Mouse (Mus musculus): ENCODE data around the gene Mark4. TPM values are rescaled to one million over a fixed set of nuclear protein-coding genes. Genes with fewer than 3 reads are reported as not detected.

The Mark4 gene
- 6.2 TPM for polyA plus RNA-seq (2017; shearing (Covaris generic))

DNA sequence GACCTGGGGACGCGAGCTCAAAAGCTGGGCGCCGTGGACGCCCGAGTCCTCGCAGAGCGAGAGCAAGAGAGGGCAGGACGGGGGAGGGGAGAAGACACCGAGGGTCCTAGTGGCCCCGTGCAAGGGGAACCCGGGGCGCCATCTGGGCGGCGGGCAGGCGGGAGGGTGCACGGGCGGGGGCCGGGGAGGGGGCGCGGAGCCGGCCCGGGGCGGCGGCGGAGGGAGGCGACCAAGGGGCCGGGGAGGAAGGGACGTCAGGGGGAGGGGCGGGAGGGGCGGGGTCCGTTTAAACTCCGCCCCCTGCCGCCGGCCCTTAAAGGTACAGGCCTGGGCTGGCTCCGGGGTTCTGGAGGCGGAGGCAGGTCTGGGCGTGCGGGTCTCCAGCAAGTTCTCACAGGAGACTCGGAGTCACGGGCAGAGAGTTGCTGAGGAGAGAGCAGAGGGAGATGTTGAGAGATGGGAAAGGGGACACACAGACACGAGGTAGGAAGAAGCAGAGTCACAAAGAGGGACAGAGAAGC lies at the start of gene Mark4:
Gene Mark4 (minus strand): TSS at position 231 of the 521 bp plus-strand sequence.

DNA sequence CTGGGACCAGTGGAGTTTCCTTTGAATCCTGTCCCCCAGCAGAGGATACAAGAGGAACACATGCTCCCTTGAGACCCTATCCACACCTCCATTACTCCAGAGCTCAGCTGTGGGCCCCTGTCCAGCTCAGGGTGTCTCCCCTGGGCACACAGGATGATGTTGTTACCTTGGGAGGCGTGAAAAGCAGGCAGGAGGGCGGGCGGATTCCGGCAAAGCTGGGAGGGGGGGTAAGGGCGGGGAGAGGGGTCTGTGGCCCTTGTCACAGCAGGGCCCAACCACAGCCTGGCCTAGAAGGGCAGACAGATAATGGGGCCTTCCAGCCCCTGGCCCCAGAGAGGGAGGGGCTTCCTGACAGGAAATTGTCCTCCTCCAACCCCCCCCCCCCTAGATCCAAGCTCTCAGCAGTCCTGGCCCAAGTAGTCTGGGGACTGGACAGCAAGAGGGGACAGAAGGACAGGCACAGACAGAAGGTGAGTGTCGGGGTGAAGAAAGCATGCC lies 4.3 kb upstream of the Mark4 start, which contains the start of gene Exoc3l2:
Gene Exoc3l2 (plus strand): TSS at position 448 of the 498 bp plus-strand sequence.

DNA sequence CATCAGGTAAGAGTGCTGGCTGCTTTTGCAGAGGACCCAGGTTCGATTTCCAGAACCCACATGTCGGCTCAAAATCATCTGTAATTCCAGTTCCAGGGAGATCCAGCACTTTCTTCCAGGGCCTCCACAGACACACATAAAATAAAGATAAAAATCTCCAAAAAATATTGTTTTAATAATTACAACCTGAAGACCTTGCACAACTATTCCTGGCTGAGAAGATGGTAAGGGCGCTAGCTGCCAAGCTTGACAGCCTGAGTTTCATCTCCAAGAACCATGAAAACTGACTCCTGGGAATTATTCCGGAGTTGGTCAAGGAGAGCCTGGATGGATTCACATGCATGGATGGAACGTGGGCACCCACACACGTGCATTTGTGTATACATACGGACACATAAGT lies 54.1 kb downstream of the Mark4 start, which contains the start of gene Ckm:
Gene Ckm (plus strand): TSS at position 301 of the 400 bp plus-strand sequence.

DNA sequence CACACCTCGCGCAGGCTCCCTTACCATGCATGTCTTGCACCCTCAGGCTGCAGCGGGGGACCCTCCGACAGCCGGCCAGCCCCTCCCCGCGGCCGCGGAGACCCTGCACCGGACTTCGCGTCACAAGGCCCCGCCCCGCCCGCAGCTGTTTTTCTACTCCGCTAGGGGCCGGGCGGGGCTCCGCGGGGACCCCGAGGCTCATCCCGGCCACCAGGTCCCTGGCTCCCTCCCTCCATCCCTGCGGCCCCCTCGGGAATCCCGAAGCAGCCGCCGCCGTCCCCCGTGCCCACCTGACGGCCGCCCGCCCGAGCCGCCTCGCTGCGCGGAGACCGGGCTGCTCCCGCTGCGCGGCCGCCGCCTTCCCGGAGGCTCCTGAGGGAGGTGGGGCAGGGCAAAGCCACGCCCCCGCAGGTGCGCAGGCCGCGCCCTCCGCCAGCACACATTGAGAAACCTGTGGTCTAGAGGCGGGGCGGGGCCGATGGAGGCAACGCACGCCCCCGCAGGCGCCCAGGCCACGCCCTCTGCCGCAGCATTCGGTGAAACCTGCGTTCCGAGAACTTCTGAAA lies 54.8 kb downstream of the Mark4 start, which contains the start of gene Klc3:
Gene Klc3 (minus strand): TSS at position 374 of the 566 bp plus-strand sequence.

DNA sequence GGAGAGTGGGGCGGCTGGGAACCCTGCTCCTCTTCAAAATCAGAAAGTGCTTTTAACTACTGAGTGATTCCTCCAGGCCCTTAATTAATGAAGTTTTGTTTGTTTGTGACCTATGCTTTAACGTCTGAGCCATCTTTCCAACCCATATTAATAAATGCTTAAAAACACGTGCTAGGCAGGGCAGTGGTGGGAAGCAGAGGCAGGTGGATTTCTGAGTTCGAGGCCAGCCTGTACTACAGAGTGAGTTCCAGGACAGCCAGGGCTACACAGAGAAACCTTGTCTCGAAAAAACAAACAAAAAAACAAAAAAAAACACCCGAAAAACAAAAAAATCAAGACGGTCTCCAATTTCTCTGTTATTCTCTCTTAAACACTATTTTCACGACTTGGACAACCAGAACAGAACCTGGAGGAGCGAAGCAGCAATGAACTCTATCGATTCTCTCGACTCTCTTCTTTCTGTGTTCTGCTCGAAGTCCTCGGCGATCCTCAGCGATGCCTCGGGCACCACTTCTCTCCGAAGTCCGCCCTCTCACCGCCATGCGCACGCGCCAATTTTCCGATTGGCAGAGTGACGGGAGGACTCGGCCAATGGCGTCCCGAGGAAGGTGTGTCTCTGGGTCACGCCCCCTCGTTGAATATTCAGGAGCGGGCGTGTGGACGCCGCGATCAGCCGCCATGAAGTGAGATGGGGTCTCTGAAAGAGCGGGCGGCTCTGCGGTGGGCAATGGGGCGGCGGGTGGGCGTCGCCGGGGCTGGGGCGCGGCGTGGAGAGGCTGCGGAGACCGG lies 77.0 kb downstream of the Mark4 start, which contains the start of gene Ercc2:
Gene Ercc2 (plus strand): TSS at position 634 of the 789 bp plus-strand sequence.

Other genes starting within 250 kb of the Mark4 start
- 0.12 TPM for gene Gpr4, start 246.3 kb downstream of the Mark4 start, polyA plus RNA-seq (2017; shearing (Covaris generic))
- gene Opa3, start 230.5 kb downstream of the Mark4 start, polyA plus RNA-seq (2017; shearing (Covaris generic)) = 95.5 TPM
- 224 TPM for gene Vasp, start 187.0 kb downstream of the Mark4 start, polyA plus RNA-seq (2017; shearing (Covaris generic))
- gene Ppm1n, start 178.8 kb downstream of the Mark4 start, polyA plus RNA-seq (2017; shearing (Covaris generic)) = 0.97 TPM
- 0.14 TPM for gene Rtn2, start 176.2 kb downstream of the Mark4 start, polyA plus RNA-seq (2017; shearing (Covaris generic))
- 65.7 TPM for gene Fosb, start 148.8 kb downstream of the Mark4 start, polyA plus RNA-seq (2017; shearing (Covaris generic))
- 68.8 TPM for gene Ercc1, start 114.0 kb downstream of the Mark4 start, polyA plus RNA-seq (2017; shearing (Covaris generic))
- 5.2 TPM for gene Cd3eap, start 99.3 kb downstream of the Mark4 start, polyA plus RNA-seq (2017; shearing (Covaris generic))
- 1.9 TPM for gene Ppp1r13l, start 99.1 kb downstream of the Mark4 start, polyA plus RNA-seq (2017; shearing (Covaris generic))
- 7.5 TPM for gene Ercc2, start 76.8 kb downstream of the Mark4 start, polyA plus RNA-seq (2017; shearing (Covaris generic))
- 6.9 TPM for gene Klc3, start 54.7 kb downstream of the Mark4 start, polyA plus RNA-seq (2017; shearing (Covaris generic))
- gene Ckm, start 54.0 kb downstream of the Mark4 start, polyA plus RNA-seq (2017; shearing (Covaris generic)) = not detected
- gene Exoc3l2, start 4.5 kb upstream of the Mark4 start, polyA plus RNA-seq (2017; shearing (Covaris generic)) = not detected
- 4.3 TPM for gene Bloc1s3, start 49.5 kb upstream of the Mark4 start, polyA plus RNA-seq (2017; shearing (Covaris generic))
- 43.9 TPM for gene Trappc6a, start 49.6 kb upstream of the Mark4 start, polyA plus RNA-seq (2017; shearing (Covaris generic))
- not detected for gene Nkpd1, start 59.0 kb upstream of the Mark4 start, polyA plus RNA-seq (2017; shearing (Covaris generic))
- 16.7 TPM for gene Ppp1r37, start 104.3 kb upstream of the Mark4 start, polyA plus RNA-seq (2017; shearing (Covaris generic))
- gene Zfp296, start 118.5 kb upstream of the Mark4 start, polyA plus RNA-seq (2017; shearing (Covaris generic)) = 1.1 TPM
- gene Gemin7, start 118.8 kb upstream of the Mark4 start, polyA plus RNA-seq (2017; shearing (Covaris generic)) = 79.8 TPM
- gene Clasrp, start 145.7 kb upstream of the Mark4 start, polyA plus RNA-seq (2017; shearing (Covaris generic)) = 50.9 TPM
- 177 TPM for gene Relb, start 170.6 kb upstream of the Mark4 start, polyA plus RNA-seq (2017; shearing (Covaris generic))
- 116 TPM for gene Clptm1, start 206.2 kb upstream of the Mark4 start, polyA plus RNA-seq (2017; shearing (Covaris generic))
- gene Apoc2, start 219.1 kb upstream of the Mark4 start, polyA plus RNA-seq (2017; shearing (Covaris generic)) = not detected
- not detected for gene Gm44805, start 222.6 kb upstream of the Mark4 start, polyA plus RNA-seq (2017; shearing (Covaris generic))
- not detected for gene Apoc4, start 222.7 kb upstream of the Mark4 start, polyA plus RNA-seq (2017; shearing (Covaris generic))
- not detected for gene Apoc1, start 233.8 kb upstream of the Mark4 start, polyA plus RNA-seq (2017; shearing (Covaris generic))
- gene Apoe, start 240.4 kb upstream of the Mark4 start, polyA plus RNA-seq (2017; shearing (Covaris generic)) = 4.2 TPM